Mouse (Mus musculus) NIH3T3 (cell line): ENCODE measurements around the gene Mylk3.

Source experiments
- DNase-seq: peaks from one replicate; pipeline ENCODE4 v3.0.0-alpha.2; 2012; ENCODE audit warnings: low read depth

Gene Mylk3

DNA sequence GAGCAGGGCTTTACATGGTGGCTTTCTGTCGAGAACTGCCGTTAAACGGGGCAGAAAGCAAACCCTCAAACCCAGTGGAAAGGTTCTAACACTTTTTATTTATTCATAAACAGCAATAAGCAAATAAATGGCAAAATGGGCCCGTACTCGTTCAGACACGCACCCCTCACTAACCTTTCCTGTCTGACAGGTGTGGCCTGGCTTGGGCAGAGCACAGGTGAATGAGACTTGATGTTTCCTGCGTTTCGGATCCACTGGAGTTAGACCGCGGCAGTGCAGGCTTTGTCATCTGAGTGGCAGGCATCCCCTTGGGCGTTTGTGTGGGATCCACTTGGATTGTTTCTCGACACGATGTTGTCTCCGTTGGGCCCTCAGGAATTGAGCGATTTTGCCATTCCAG, 64.2 kb downstream of the Mylk3 start:
- no peak for DNase-seq

DNA sequence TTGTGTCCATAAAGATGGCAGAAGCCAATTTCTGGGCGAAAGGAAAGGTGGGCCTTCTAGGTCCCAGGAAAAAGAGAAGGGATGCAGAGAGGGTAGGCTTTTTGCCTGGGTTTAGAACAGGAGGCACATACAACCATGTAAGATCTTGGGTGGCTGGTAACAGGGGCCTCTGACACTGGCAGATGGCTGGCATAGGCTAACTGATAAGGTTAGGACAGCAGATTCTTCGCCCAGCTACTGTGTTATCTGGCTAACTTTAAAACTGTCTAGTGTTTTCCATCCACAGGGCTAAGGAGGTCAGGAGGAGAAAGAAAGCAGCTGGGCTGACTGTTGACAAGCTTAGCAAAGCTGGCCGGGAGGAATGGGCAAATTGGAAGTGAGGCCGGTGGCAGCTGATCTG, 67.6 kb downstream of the Mylk3 start:
- DNase-seq: no peak

DNA sequence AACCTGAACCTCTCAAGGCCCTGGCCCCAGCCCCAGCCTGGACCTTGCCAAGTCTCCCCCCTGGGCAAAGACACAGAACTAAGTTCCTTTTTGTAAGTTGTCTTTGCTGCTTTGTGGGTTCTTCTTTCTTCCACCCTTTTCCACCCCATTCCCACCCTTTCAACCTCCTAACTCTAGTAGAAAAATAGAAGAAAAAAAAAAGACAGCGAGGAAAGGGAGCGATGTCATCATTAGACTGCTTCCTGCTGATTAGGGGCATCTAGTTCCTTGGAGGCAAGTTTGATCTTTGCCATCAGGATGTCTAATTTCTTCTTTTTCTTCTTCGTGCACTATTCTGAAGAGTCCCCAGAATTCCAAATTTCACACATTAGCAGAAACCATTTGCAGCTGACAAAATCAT, 73.1 kb downstream of the Mylk3 start:
- DNase-seq: no peak

DNA sequence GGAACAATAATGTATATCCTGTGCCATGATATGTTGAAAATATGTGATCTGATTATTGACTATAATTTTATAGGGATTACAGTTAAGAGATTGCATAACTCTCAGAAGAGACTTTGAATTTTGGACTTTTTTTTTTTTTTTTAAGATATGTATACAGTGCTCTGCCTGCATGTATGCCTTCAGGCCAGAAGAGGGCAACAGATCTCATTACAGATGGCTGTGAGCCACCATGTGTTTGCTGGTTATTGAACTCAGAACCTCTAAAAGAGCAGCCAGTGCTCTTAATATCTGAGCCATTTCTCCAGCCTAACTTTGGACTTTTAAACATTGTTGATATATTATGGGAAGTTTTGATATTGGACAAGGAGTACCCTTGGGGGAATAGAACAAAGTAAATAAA, 74.4 kb downstream of the Mylk3 start:
- peak; percentile 62 for DNase-seq

DNA sequence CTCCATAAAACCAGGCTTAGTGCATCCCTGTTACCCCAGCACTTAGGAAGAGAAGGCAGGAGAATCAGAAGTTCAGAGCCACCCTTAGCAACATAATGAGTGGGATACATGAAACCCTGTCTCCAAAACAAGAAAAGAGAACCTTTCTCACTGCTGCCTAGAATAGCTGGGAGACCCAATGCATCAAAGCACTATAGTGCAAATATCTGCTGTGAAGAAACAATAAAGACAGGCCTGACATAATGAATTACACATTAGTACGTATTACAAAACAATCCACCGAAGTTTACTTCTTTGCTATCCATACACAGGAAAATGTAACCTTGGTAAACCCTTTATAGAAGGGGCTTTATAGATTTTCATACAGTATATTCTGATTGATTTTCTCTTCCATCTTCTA, 77.6 kb downstream of the Mylk3 start:
- DNase-seq: no peak

DNA sequence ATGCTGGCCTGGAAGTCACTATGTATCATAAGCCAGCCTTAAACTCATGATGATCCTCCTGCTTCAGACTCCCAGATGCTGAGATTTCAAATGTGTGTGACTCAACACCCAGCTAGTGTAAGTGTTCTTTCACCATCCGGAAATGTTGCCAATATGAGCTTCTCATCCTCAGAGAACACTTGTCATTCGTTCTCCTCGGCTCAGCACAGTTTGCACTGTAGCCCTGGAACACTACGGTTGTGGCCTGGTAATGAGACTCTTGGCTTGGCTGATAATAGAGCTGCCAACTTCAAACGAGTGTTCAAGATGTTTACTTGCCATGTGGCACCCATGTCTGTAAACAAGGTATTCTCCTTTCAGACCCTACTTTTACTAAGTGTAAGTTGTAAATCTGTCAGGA, 82.6 kb downstream of the Mylk3 start:
- no peak for DNase-seq

DNA sequence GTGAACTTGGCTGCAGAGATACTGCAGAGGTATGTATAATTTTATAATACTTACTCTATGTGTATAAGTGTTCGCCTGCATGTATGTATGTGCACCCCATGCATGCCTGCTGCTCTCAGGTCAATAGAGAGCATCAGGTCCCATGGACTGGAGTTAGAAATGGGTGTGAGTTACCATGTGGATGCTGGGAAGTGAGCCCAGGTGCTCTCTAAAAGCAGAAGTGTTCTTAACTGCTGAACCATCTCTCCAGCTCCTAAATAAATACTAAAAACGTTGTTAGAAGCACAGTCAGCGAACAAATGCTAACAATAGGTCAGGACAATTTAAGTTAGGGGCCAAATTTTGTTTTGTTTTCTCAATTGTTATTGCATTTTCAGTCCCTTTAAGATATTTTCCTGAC, 83.2 kb downstream of the Mylk3 start:
- DNase-seq: no peak

DNA sequence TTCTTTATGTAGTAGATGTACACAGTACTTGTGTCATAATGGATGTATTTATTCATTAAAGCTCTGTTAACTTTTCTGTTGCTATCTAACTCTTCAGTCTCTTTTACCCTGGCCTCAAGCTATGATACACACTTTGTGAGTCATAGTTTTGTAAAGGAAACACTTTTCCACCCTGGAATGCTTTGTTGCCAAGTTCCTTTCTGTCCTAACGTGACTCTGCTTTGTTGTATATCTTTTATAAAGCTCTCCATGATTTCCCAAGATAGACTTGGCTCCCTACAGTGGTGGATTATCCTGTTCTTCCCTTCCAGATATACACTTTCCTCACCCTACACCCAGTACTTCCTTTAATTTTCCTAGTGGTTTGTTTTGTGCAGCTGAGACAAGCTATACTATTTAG, 84.2 kb downstream of the Mylk3 start:
- peak; percentile 39 for DNase-seq

DNA sequence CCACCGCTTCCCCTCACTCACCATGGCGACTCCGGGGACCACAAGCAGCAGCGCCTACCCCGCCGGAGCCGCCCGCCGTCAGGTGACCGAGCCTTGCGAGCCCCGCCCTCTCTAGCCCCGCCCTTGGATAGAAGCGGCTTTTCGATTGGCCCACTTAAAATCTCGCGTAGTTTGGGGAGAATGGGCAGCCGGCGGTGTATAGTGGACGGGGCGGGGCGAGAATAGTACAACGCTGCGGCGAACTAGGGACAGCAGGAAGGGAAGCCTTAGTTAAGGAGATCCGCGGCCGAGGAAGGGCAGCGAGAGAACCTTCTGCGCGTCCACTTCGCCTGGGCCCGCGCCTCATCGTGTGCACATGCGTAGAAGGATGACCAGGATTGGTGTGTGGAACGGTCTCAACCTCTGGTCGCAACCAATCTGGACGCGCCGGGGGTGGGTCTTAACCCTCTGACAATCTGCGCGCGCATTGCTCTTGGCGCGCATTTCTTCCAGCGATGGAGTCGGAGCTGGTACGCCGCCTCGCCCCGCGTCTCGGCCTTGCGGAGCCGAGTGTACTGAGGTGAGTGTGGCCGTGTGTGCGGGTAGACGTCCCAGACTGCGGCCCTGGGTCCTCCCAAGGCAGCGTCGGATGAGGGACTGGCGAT, 86.6 kb downstream of the Mylk3 start, which contains the start of the genes Orc6 and Vps35:
TSS of gene Orc6 (plus strand) at position 199 of the 644 bp plus-strand sequence.
TSS of gene Vps35 (minus strand) at position 369 of the 644 bp plus-strand sequence.
- DNase-seq: peak; percentile 99

DNA sequence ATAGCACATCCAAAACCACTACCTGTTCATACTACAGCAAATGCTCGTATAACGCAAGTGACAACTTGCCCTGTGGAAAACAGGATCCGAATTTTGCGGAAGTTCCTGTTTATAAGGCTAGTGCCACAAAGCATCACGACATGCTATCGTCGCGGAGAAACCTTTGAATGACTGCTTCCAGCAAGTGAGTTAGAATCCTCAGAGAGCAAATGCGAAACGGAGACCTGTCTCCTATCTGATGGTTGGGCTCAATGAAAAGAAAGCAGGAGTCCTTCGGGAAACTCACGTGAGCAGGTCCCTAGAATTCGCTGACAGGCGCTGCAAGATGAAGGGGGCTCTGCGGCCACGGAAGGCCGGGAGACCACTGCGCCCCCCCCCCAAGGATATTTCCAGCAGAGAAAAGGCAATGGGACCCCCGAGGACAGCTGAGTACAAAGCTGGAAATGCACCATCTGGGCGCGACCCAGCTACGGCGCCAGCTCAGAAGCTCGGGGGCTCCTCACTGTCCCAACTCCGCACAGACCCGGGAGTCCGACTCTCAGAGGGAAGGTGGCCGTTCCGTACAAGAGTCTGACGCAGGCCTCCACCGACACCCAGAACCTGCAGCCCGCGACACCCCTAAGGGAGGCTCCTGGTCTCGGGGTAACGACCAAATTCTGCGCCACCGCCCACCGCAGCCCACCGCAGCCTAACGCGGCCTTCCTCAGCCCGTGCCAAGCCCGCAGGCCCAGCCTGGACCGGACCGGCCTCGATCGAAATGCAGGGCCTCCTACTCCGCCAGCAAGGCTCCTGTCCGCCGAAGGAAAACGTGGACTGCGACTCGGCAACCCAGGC, 87.3 kb downstream of the Mylk3 start:
- peak; percentile 16 for DNase-seq

DNA sequence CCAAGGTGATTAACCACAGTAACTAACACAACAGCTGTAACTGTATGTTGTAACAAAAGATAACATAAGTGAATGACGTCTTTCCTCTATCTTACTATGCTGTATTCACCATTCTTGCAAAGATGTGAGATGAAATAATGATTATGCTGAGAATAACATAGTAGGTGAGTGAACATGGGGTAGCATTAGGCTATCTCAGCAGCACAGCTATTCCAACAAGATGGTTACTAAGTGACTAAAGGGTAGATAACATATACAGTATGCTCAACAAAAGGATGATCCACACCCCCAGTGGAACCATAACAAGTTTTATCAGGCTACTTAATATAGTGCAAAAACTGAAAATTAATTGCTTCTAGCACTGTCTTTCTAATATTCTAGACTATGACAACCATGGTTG, 99.3 kb downstream of the Mylk3 start:
- DNase-seq: no peak
